Mouse (Mus musculus) stomach, embryonic 14.5 days (tissue): ENCODE data around the gene Impdh2. TPM values are rescaled to one million over a fixed set of nuclear protein-coding genes. Genes with fewer than 3 reads are reported as not detected.
A peak's percentile ranks its signal among the peaks of the same experiment; 100 is the strongest.

ENCODE experiments used
- ATAC-seq: fragments of 200-750 bp; cut with Nextera tagmentation; 2 replicates; pipeline ENCODE4 v1.8.0; 2017; ENCODE audit warnings: low read depth, moderate TSS enrichment; ENCODE audit not compliant: insufficient number of reproducible peaks, insufficient read depth, low FRiP score
- H3K27ac ChIP-seq: fragments of 300-500 bp; sonication (generic); 2 replicates; pipeline ENCODE4 v1.5.1; 2014; ENCODE audit warnings: mild to moderate bottlenecking, low read length, moderate library complexity, mixed read lengths
- H3K27me3 ChIP-seq: fragments of 300-500 bp; sonication (generic); 2 replicates; pipeline ENCODE4 v1.6.1; 2014; ENCODE audit warnings: low read length, control low read depth, mixed read lengths; ENCODE audit not compliant: control insufficient read depth, insufficient read depth
- H3K36me3 ChIP-seq: fragments of 300-500 bp; sonication (generic); 2 replicates; pipeline ENCODE4 v1.6.1; 2014; ENCODE audit warnings: mild to moderate bottlenecking, control low read depth, low read length, moderate library complexity, mixed read lengths; ENCODE audit not compliant: control insufficient read depth, insufficient read depth
- H3K4me1 ChIP-seq: fragments of 300-500 bp; sonication (generic); 2 replicates; pipeline ENCODE4 v1.6.1; 2014; ENCODE audit warnings: low read length, control low read depth, mixed read lengths; ENCODE audit not compliant: control insufficient read depth, insufficient read depth
- H3K4me2 ChIP-seq: fragments of 300-500 bp; sonication (generic); replicated peaks from 2 replicates; pipeline ENCODE4 v1.6.1; 2014; ENCODE audit warnings: low read depth, low read length, control low read depth
- H3K4me3 ChIP-seq: fragments of 300-500 bp; sonication (generic); 2 replicates; pipeline ENCODE4 v1.5.1; 2014; ENCODE audit warnings: low read depth, low read length, control low read depth
- H3K9ac ChIP-seq: fragments of 300-500 bp; sonication (generic); replicated peaks from 2 replicates; pipeline ENCODE4 v1.6.1; 2014; ENCODE audit warnings: low read depth, mild to moderate bottlenecking, control low read depth, low read length, moderate library complexity, mixed read lengths
- H3K9me3 ChIP-seq: fragments of 300-500 bp; sonication (generic); 2 replicates; pipeline ENCODE4 v1.6.1; 2016; ENCODE audit warnings: low read depth, low read length, control low read depth; ENCODE audit not compliant: control insufficient read depth
- WGBS: fragments of 180-500 bp; shearing (Covaris S2); extraction: QIAGEN DNeasy Blood & Tissue Kit; methylation state at CpG from one replicate; pipeline ENCODE4 v1.1.7; 2014; 5-methylcytosine and 5-hydroxymethylcytosine counted together
- polyA plus RNA-seq: library from polyadenylated mRNA; unstranded; fragments of >200 nt; fragmentation: Nextera tagmentation; extraction: Ambion mirVana; gene quantifications from 2 replicates; pipeline ENCODE4 v1.2.1, GENCODE M21; 2014

The Impdh2 gene
- 193 and 198 TPM in 2 replicates for polyA plus RNA-seq

GRCm38 (mm10) chr9:108560227-108560841 is at the start of gene Impdh2:
Impdh2 (plus strand) TSS chr9:108560286.
- Histone ChIP-seq H3K4me2 (peak within 1 kb of the TSS; percentile 81), H3K9me3 (no peaks in the 10 kb centered on the region), H3K4me3 (peak within 1 kb of the TSS; percentile 63), H3K9ac (peak within 1 kb of the TSS; percentile 68), H3K27ac (no peak within 1 kb of the TSS; the same call in 1 of the 2 replicates), H3K4me1 (peaks cover 6% of the 10 kb centered on the region; the same call in 1 of the 2 replicates), H3K36me3 (peaks cover 58% of the 10 kb centered on the region), H3K27me3 (no peaks in the 10 kb centered on the region)
- peak; percentile 99 for ATAC-seq
- 0% methylated on average over 53 of the region's 53 CpGs for WGBS

- peak within 1 kb of the TSS; percentile 95 for H3K9ac ChIP-seq
- peaks cover 11% of the 10 kb centered on the region for H3K4me1 ChIP-seq
- no peaks in the 10 kb centered on the region for H3K9me3 ChIP-seq
- H3K4me3 ChIP-seq, result peak within 1 kb of the TSS; percentile 72
- H3K27ac ChIP-seq, result peak within 1 kb of the TSS; percentile 99
- WGBS, result under 1% methylated on average over 55 of the region's 55 CpGs
- peaks cover 50% of the 10 kb centered on the region for H3K36me3 ChIP-seq
- H3K27me3 ChIP-seq, result no peaks in the 10 kb centered on the region
- ATAC-seq, result peak; percentile 96
- H3K4me2 ChIP-seq, result peak within 1 kb of the TSS; percentile 75
Observed at GRCm38 (mm10) chr9:108516380-108517251, 43.5 kb upstream of the Impdh2 start, which contains the start of gene Qrich1. Qrich1 (plus strand) TSS chr9:108516806.

- H3K27ac ChIP-seq, result peak overlapping the region; percentile 99
- H3K9me3 ChIP-seq, result no peaks in the 10 kb centered on the region
- peaks cover 11% of the 10 kb centered on the region for H3K4me1 ChIP-seq
- H3K4me3 ChIP-seq, result peak overlapping the region; percentile 72
- ATAC-seq, result peak; percentile 74
- H3K4me2 ChIP-seq, result peak overlapping the region; percentile 75
- H3K27me3 ChIP-seq, result no peaks in the 10 kb centered on the region
- H3K9ac ChIP-seq, result peak overlapping the region; percentile 95
- peaks cover 42% of the 10 kb centered on the region for H3K36me3 ChIP-seq
- under 1% methylated on average over 77 of the region's 95 CpGs for WGBS
Observed at GRCm38 (mm10) chr9:108517253-108517930, 42.7 kb upstream of the Impdh2 start.

GRCm38 (mm10) chr9:108517931-108518332 is 42.2 kb upstream of the Impdh2 start:
- Histone ChIP-seq H3K27me3 (no peaks in the 10 kb centered on the region), H3K9ac (peak overlapping the region; percentile 95), H3K4me3 (peak overlapping the region; percentile 72), H3K27ac (peak overlapping the region; percentile 99), H3K36me3 (peaks cover 37% of the 10 kb centered on the region), H3K9me3 (no peaks in the 10 kb centered on the region), H3K4me1 (peaks cover 11% of the 10 kb centered on the region), H3K4me2 (peak overlapping the region; percentile 75)
- WGBS, result 0% methylated on average over 13 of the region's 13 CpGs
- no peak for ATAC-seq

GRCm38 (mm10) chr9:108521604-108522003 is 38.5 kb upstream of the Impdh2 start:
- no peak overlapping the region for H3K4me2 ChIP-seq
- H3K36me3 ChIP-seq, result peaks cover 15% of the 10 kb centered on the region; the same call in 1 of the 2 replicates
- no peak overlapping the region for H3K9ac ChIP-seq
- WGBS, result 83% methylated on average over 2 of the region's 2 CpGs
- H3K4me3 ChIP-seq, result no peak overlapping the region
- no peak for ATAC-seq
- no peak overlapping the region for H3K27ac ChIP-seq
- H3K9me3 ChIP-seq, result no peaks in the 10 kb centered on the region
- H3K4me1 ChIP-seq, result peaks cover 8% of the 10 kb centered on the region
- no peaks in the 10 kb centered on the region for H3K27me3 ChIP-seq

GRCm38 (mm10) chr9:108523341-108523740 is 36.7 kb upstream of the Impdh2 start:
- Histone ChIP-seq H3K27me3 (no peaks in the 10 kb centered on the region), H3K36me3 (peaks cover 15% of the 10 kb centered on the region; the same call in 1 of the 2 replicates), H3K4me1 (peaks cover 8% of the 10 kb centered on the region), H3K27ac (no peak overlapping the region), H3K4me2 (no peak overlapping the region), H3K9me3 (no peaks in the 10 kb centered on the region), H3K4me3 (no peak overlapping the region), H3K9ac (no peak overlapping the region)
- no peak for ATAC-seq
- WGBS, result 95% methylated on average over 4 of the region's 4 CpGs

- Histone ChIP-seq H3K4me2 (no peak overlapping the region), H3K36me3 (peaks cover 24% of the 10 kb centered on the region), H3K27me3 (no peaks in the 10 kb centered on the region), H3K4me3 (no peak overlapping the region), H3K9me3 (no peaks in the 10 kb centered on the region), H3K4me1 (no peaks in the 10 kb centered on the region), H3K27ac (no peak overlapping the region), H3K9ac (no peak overlapping the region)
- 86% methylated on average over 3 of the region's 3 CpGs for WGBS
- ATAC-seq, result no peak
Observed at GRCm38 (mm10) chr9:108525400-108525799, 34.7 kb upstream of the Impdh2 start.

- peaks cover 62% of the 10 kb centered on the region for H3K36me3 ChIP-seq
Observed at GRCm38 (mm10) chr9:108530954-108531353, 29.1 kb upstream of the Impdh2 start.

More at GRCm38 (mm10) chr9:108530954-108531353, 29.1 kb upstream of the Impdh2 start:
- no peak overlapping the region for H3K9ac ChIP-seq
- no peaks in the 10 kb centered on the region for H3K9me3 ChIP-seq
- WGBS, result 84% methylated on average over 1 of the region's 1 CpGs
- ATAC-seq, result no peak
- H3K4me3 ChIP-seq, result no peak overlapping the region
- H3K27ac ChIP-seq, result no peak overlapping the region
- H3K27me3 ChIP-seq, result no peaks in the 10 kb centered on the region
- H3K4me1 ChIP-seq, result no peaks in the 10 kb centered on the region
- no peak overlapping the region for H3K4me2 ChIP-seq
